Mouse (Mus musculus) layer of hippocampus, adult 2 months (tissue): ENCODE results near the gene Ifi208. TPM values are rescaled to one million over a fixed set of nuclear protein-coding genes. Genes with fewer than 3 reads are reported as not detected.
"Not testable (repeated sequence)": the region's sequence is repeated elsewhere in the genome, so short reads cannot be mapped to it uniquely, and the experiment has no call there.

Source experiments
- DNase-seq, 2 experiments: peaks; one replicate each; pipeline ENCODE4 v3.0.0; 2022; ENCODE audit warnings: low spot score in 2 of 2
- H3K27ac ChIP-seq: fragments of 200-600 bp; 2 replicates; pipeline ENCODE4 v1.8.1; 2022
- H3K4me3 ChIP-seq: fragments of 200-600 bp; 2 replicates; pipeline ENCODE4 v1.8.1; 2022; ENCODE audit warnings: mild to moderate bottlenecking
- CTCF ChIP-seq: fragments of 200-600 bp; conservative IDR thresholded peaks from 2 replicates; pipeline ENCODE4 v1.8.1; 2022; ENCODE audit warnings: antibody characterized with exemption, mild to moderate bottlenecking, moderate library complexity
- long read RNA-seq, 2 experiments: library from polyadenylated mRNA; stranded (forward); transcript quantifications; one replicate each; pipeline ENCODE4 v2.0.0; 2021; ENCODE audit warnings: borderline mapping rate in 2 of 2
- total RNA-seq, 2 experiments: library from RNA; stranded (reverse); gene quantifications; 2 replicates each; pipeline ENCODE4 v1.2.3; 2021

Gene Ifi208
- total RNA-seq: not detected
- long read RNA-seq, experiment 1: 0 reads
- long read RNA-seq, experiment 2: 0 reads

DNA sequence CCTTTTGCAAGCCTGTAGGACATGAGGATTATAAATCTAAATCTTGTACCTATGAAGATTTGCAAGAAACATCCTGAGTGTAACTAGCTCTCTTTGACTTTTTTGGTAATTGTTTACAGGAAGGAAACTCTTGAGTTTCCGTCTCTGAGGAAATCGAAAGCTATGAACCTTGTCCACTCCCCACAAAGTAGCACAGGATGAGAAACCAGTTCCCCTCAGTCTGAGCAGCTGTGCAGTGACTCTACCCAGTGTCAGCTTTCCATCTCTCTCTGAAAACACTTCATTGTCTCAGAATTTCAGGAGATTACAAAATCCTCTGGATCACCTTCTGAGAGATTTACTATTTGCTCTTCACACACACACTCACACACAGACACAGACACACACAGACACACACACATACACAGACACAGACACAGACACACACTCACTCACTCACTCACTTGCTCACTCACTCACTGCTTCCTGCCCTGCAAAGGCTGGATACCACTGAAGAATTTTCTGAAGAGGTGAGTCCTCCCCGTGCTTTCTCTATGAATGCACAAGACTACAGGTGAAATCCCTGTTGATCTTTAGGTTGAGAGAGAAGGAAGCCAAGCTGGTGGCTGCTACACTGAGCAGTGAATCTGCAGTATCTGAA, at the start of gene Ifi208:
Gene Ifi208, plus strand, starts transcription at position 218 of the 640 bp plus-strand sequence.
- not testable (repeated sequence) for H3K27ac ChIP-seq

GRCm38 (mm10) chr1:173624052-173624451, 49.4 kb upstream of the Ifi208 start:
- TF ChIP-seq CTCF: no peak

More for the DNA sequence above, at the start of gene Ifi208:
- not testable (repeated sequence) for H3K4me3 ChIP-seq, DNase-seq

DNA sequence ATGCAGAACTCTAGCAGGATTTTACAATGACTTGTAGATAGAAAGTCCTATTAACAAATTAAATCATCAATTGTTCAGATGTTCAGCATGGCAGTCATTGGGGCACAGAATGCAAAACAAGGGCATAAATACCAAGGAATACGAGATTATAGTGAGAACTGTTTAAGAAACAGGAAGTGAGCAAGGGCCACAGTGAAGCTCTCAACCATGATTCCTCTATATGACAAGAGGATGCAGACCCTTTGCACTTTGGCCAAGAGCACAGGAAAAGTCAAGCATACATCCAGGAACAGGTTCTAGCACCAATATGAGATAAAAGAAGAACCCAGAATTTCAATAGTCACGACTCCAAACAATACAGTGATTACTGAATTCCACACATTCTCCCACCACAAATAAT, 46.8 kb upstream of the Ifi208 start:
- no peak overlapping the region for H3K27ac ChIP-seq
- no peak for TF ChIP-seq CTCF
- DNase-seq: no peak
- no peak overlapping the region for H3K4me3 ChIP-seq

More at GRCm38 (mm10) chr1:173624052-173624451, 49.4 kb upstream of the Ifi208 start:
- no peak overlapping the region for H3K4me3 ChIP-seq
- DNase-seq: no peak
- H3K27ac ChIP-seq: no peak overlapping the region

GRCm38 (mm10) chr1:173630622-173631021, 42.9 kb upstream of the Ifi208 start, which contains the start of gene Ifi209:
Gene Ifi209, plus strand, starts transcription at chr1:173630917.
- not testable (repeated sequence) for H3K27ac ChIP-seq, H3K4me3 ChIP-seq, DNase-seq

GRCm38 (mm10) chr1:173633969-173634645, 39.4 kb upstream of the Ifi208 start:
- Histone ChIP-seq H3K4me3 (no peak overlapping the region), H3K27ac (no peak overlapping the region)
- no peak for TF ChIP-seq CTCF
- DNase-seq: no peak

DNA sequence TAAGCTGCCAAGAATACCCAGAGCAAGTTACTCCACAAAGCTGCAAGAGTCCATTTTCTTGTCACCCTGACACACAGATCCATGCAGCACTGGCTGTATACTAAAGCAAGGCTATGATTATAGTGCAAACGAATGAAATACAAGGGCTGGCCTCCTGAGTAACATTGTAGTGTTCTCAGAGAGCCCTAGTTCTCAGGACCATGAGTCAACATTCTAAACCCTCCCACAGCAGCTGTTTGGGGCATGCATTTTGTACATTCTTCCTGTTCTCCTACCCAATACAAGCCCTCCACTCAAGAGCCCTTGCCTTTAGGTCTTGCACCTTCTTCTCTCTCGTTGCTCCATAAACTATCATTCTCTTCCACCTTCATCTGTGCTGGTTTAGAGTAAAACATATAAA, 28.1 kb upstream of the Ifi208 start:
- H3K27ac ChIP-seq: no peak overlapping the region
- no peak for DNase-seq
- H3K4me3 ChIP-seq: no peak overlapping the region
- no peak for TF ChIP-seq CTCF

- DNase-seq: no peak
- H3K4me3 ChIP-seq: no peak overlapping the region
- no peak for TF ChIP-seq CTCF
- no peak overlapping the region for H3K27ac ChIP-seq
These were observed 15.5 kb upstream of the Ifi208 start for GRCm38 (mm10) chr1:173657973-173658372.

DNA sequence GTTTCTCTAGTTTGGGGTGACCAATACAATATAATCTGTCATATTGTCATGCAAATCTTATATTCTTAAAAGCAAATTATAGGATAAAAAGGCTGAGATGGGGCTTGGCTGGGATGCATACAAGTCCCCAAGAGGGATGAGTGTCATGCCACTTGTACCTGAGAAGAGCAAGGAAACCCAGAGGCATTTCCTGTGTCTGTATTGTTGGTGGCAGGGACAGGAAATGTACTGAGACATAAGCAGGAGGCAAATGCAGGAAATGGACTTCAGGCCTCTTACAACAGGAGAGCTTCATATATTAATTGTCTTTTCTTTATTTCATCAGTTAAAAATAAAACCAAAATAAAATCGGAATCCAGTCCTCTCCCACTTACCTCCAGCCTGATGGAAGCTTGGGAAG, 5.1 kb downstream of the Ifi208 start:
- not testable (repeated sequence) for DNase-seq, H3K4me3 ChIP-seq, H3K27ac ChIP-seq

GRCm38 (mm10) chr1:173694270-173694669, 20.8 kb downstream of the Ifi208 start:
- Histone ChIP-seq H3K4me3 (no peak overlapping the region), H3K27ac (no peak overlapping the region)
- no peak for TF ChIP-seq CTCF
- DNase-seq: no peak

DNA sequence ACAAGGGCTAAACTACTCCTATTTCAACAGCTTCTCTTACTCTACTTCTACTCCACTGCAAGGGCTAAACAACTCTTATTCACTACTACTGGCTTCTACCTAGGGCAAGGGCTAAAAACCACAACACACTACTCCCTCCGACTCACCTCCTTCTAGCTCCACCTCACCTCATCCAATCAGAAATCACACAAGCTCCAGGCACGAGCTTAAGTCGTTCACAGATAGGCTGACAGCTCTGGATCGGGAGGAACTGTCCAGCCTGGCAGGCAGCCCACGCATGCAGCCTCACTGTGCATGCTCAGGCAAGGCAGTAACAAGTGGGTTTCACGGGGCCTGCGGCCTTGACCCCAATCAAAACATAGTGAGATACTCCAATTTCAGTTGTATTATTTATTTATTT, 59.7 kb downstream of the Ifi208 start:
- no peak overlapping the region for H3K4me3 ChIP-seq
- DNase-seq: no peak
- no peak for TF ChIP-seq CTCF
- H3K27ac ChIP-seq: no peak overlapping the region

- not testable (repeated sequence) for H3K27ac ChIP-seq, H3K4me3 ChIP-seq, DNase-seq
These were observed 61.5 kb downstream of the Ifi208 start for GRCm38 (mm10) chr1:173735015-173735414.

- no peak overlapping the region for H3K4me3 ChIP-seq
- H3K27ac ChIP-seq: no peak overlapping the region
- no peak for DNase-seq
- TF ChIP-seq CTCF: no peak
These were observed 63.5 kb downstream of the Ifi208 start for GRCm38 (mm10) chr1:173736986-173737385.

DNA sequence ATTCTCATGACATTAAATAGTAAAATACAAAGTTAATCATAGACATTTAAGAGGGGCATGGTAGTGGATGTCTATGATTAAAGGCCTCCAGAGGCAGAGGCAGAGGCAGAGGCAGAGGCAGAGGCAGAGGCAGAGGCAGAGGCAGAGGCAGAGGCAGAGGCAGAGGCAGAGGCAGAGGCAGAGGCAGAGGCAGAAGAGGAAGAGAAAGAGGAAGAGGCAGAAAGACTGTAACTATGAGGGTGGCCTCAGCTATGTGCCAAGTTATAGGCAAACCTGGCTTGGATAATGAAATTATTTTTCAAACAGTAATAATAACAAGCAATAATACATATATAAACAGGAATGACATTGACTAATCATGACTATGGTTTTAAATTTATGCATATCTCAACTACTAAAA, 67.1 kb downstream of the Ifi208 start:
- no peak for TF ChIP-seq CTCF
- DNase-seq: no peak
- Histone ChIP-seq H3K27ac (no peak overlapping the region), H3K4me3 (no peak overlapping the region)

DNA sequence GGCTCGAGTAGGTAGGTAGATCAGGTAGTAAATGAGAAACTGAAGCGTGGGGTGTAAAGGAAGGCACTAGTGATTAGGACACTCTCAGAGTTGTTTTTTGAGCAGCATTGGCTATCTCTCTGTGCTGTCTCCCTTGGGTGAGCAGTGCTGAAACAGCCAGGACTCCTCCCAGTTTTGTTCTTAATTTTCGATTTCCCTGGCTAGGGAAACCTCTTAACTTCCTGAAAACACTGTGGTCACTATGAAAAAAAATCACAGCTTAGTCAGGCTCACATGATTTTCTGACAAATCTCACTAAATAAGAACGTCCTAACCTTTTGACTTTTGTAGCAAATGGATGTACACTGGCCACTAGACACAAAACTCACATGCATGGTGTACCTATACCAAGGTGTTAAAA, 68.2 kb downstream of the Ifi208 start, which contains the start of gene Ifi207:
Gene Ifi207, minus strand, starts transcription at position 92 of the 400 bp plus-strand sequence.
- DNase-seq: no peak
- H3K27ac ChIP-seq: no peak within 1 kb of the TSS
- no peak for TF ChIP-seq CTCF
- no peak within 1 kb of the TSS for H3K4me3 ChIP-seq
